Mouse (Mus musculus) urinary bladder, postnatal 25 days (tissue): ENCODE measurements around the gene Lmf1.

Source experiments
- DNase-seq: peaks from one replicate; pipeline ENCODE4 v3.0.0; 2022; ENCODE audit warnings: low spot score

The Lmf1 gene

GRCm38 (mm10) chr17:25604234-25604633, 25.3 kb downstream of the Lmf1 start:
- no peak for DNase-seq

- DNase-seq: no peak
Measured at GRCm38 (mm10) chr17:25608137-25608785, 29.4 kb downstream of the Lmf1 start.

- DNase-seq: no peak
Measured at GRCm38 (mm10) chr17:25608821-25609505, 30.1 kb downstream of the Lmf1 start.

- no peak for DNase-seq
Measured at GRCm38 (mm10) chr17:25609506-25609828, 30.6 kb downstream of the Lmf1 start.

- DNase-seq: no peak
Measured at GRCm38 (mm10) chr17:25610151-25610550, 31.3 kb downstream of the Lmf1 start.

- DNase-seq: no peak
Measured at GRCm38 (mm10) chr17:25612537-25612936, 33.7 kb downstream of the Lmf1 start.

GRCm38 (mm10) chr17:25613323-25613722, 34.4 kb downstream of the Lmf1 start:
- no peak for DNase-seq

- no peak for DNase-seq
Measured at GRCm38 (mm10) chr17:25614723-25615510, 36.0 kb downstream of the Lmf1 start.

GRCm38 (mm10) chr17:25618508-25619056, 39.7 kb downstream of the Lmf1 start:
- no peak for DNase-seq

GRCm38 (mm10) chr17:25623441-25623840, 44.6 kb downstream of the Lmf1 start:
- DNase-seq: no peak

- no peak for DNase-seq
Measured at GRCm38 (mm10) chr17:25623935-25624334, 45.0 kb downstream of the Lmf1 start.

GRCm38 (mm10) chr17:25624446-25625119, 45.7 kb downstream of the Lmf1 start:
- no peak for DNase-seq

- no peak for DNase-seq
Measured at GRCm38 (mm10) chr17:25625282-25625681, 46.4 kb downstream of the Lmf1 start.

- no peak for DNase-seq
Measured at GRCm38 (mm10) chr17:25626196-25627043, 47.5 kb downstream of the Lmf1 start.

GRCm38 (mm10) chr17:25630313-25630712, 51.4 kb downstream of the Lmf1 start:
- DNase-seq: no peak

- no peak for DNase-seq
Measured at GRCm38 (mm10) chr17:25634070-25634469, 55.2 kb downstream of the Lmf1 start.

GRCm38 (mm10) chr17:25635387-25635786, 56.5 kb downstream of the Lmf1 start:
- DNase-seq: no peak

- no peak for DNase-seq
Measured at GRCm38 (mm10) chr17:25635806-25636205, 56.9 kb downstream of the Lmf1 start.

- no peak for DNase-seq
Measured at GRCm38 (mm10) chr17:25637986-25638385, 59.1 kb downstream of the Lmf1 start.

- DNase-seq: no peak
Measured at GRCm38 (mm10) chr17:25638442-25638841, 59.6 kb downstream of the Lmf1 start.

GRCm38 (mm10) chr17:25640956-25641355, 62.1 kb downstream of the Lmf1 start:
- no peak for DNase-seq
